Mouse (Mus musculus) embryonic fibroblast, embryonic 13.5 days (primary cell): ENCODE measurements around the gene Cpt2.

Experiments used
- CTCF ChIP-seq: IDR thresholded peaks from 2 replicates; pipeline ENCODE4 v1.5.1; 2011; ENCODE audit warnings: mild to moderate bottlenecking, control low read depth, low read length, moderate library complexity, borderline replicate concordance; ENCODE audit not compliant: insufficient read depth
- POLR2A ChIP-seq: IDR thresholded peaks from 2 replicates; pipeline ENCODE4 v1.6.1; 2011; ENCODE audit warnings: low read depth, mild to moderate bottlenecking, control low read depth, low read length, moderate library complexity

DNA sequence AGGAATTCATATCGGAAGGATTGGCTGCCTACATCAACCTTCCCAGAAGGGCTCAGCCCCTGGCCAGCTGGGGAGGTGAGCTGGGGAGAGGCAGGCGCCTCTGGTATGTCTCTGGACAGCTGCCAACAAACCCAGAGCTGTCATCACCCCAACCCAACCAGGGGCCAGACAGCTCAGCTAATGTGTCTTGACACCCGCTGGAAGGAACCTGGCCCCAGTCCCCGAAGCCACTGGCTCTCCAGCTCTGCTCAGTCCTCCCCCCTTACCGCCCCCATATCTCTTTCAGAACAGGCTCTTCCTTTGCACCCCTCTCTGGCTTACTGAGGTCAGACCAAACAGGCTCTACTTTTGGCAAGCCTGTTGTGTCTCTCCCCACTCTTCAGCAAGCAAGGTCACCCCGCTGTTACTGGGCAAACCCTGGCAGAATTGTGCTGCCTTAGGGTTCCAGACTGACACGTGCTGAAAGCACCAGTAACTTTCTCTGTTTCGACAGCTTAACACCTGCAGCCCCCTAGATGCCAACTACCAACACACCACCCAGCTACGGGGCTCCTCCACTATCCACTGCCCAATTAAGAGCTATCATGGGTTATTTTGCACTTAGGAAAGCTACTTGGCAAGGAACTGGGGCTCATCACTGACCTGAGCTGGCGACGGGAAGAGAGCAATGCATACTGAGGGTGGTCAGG lies 38.8 kb upstream of the Cpt2 start:
- TF ChIP-seq CTCF: no peak
- TF ChIP-seq POLR2A: no peak
